Mouse (Mus musculus) hindbrain, embryonic 16.5 days (tissue): ENCODE results near the gene Spdye4b. TPM values are rescaled to one million over a fixed set of nuclear protein-coding genes. Genes with fewer than 3 reads are reported as not detected.
"Not testable (repeated sequence)": the region's sequence is repeated elsewhere in the genome, so short reads cannot be mapped to it uniquely, and the experiment has no call there.

Source experiments
- ATAC-seq: fragments of 200-750 bp; cut with Nextera tagmentation; 2 replicates; pipeline ENCODE4 v1.8.0; 2017; ENCODE audit warnings: moderate TSS enrichment, moderate library complexity
- H3K27ac ChIP-seq: fragments of 300-500 bp; sonication (generic); 2 replicates; pipeline ENCODE4 v1.5.1; 2014; ENCODE audit warnings: low read depth, mild to moderate bottlenecking, control low read depth, low read length, moderate library complexity
- H3K27me3 ChIP-seq: fragments of 300-500 bp; sonication (generic); replicated peaks from 2 replicates; pipeline ENCODE4 v1.6.1; 2014; ENCODE audit warnings: low read length; ENCODE audit not compliant: control insufficient read depth, insufficient read depth
- H3K36me3 ChIP-seq: fragments of 300-500 bp; sonication (generic); 2 replicates; pipeline ENCODE4 v1.6.1; 2014; ENCODE audit warnings: mild to moderate bottlenecking, low read length, moderate library complexity, mixed read lengths; ENCODE audit not compliant: control insufficient read depth, insufficient read depth
- H3K4me1 ChIP-seq: fragments of 300-500 bp; sonication (generic); 2 replicates; pipeline ENCODE4 v1.6.1; 2014; ENCODE audit warnings: low read depth, low read length; ENCODE audit not compliant: control insufficient read depth, insufficient read depth
- H3K4me2 ChIP-seq: fragments of 300-500 bp; sonication (generic); 2 replicates; pipeline ENCODE4 v1.6.1; 2014; ENCODE audit warnings: mild to moderate bottlenecking, low read length, control low read depth, moderate library complexity
- H3K4me3 ChIP-seq: fragments of 300-500 bp; sonication (generic); 2 replicates; pipeline ENCODE4 v1.5.1; 2014; ENCODE audit warnings: mild to moderate bottlenecking, low read length, control low read depth, moderate library complexity
- H3K9ac ChIP-seq: fragments of 300-500 bp; sonication (generic); 2 replicates; pipeline ENCODE4 v1.6.1; 2014; ENCODE audit warnings: low read depth, mild to moderate bottlenecking, control low read depth, low read length, moderate library complexity
- H3K9me3 ChIP-seq: fragments of 300-500 bp; sonication (generic); 2 replicates; pipeline ENCODE4 v1.6.1; 2014; ENCODE audit warnings: mild to moderate bottlenecking, low read length, moderate library complexity; ENCODE audit not compliant: control insufficient read depth
- WGBS: fragments of 180-500 bp; shearing (Covaris S2); extraction: QIAGEN DNeasy Blood & Tissue Kit; methylation state at CpG from one replicate; pipeline ENCODE4 v1.1.7; 2014; 5-methylcytosine and 5-hydroxymethylcytosine counted together
- polyA plus RNA-seq: library from polyadenylated mRNA; unstranded; fragments of >200 nt; fragmentation: Nextera tagmentation; extraction: Ambion mirVana; gene quantifications from 2 replicates; pipeline ENCODE4 v1.2.1, GENCODE M21; 2015

The Spdye4b gene
- not detected in 2 replicates for polyA plus RNA-seq

DNA sequence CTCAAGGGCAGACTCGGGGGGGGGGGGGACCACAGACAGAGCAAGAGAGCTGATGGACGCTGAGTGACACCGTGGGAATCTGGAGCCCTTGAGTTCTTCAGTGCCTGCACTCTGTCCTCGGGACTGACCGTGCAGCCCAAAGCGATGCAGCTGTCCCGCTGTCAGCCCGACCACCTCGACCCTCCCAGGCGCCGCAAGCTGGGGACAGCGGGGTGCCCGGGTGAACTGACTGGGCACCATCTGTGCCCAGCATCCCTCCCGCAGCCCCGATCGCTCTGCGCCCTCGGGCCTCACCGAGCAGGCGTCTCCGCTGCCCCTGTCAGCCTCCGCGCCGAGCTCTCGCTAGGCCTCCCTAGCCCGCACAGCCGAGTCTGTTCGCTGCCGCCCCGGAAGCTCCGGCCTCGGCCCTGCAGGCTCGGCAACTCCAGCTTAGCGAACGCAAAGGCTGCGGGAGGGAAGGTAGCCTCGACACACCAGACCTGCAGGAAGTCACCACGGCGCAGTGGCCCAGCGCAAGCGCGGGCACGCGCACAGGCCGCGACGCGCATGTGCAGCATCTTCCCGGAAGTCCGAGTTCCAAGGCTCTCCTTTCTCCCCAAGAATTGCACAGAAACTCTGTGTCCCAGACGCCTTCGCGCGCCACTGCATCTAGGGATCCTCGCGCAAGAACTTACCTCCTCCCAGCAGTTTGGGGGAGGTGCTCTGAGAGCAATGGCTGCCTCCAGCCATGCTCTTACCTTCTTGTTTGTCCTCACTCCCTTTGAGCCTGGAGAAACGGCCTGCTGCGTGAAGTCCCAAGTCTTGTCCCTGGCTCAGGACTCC, at the start of gene Spdye4b, which contains the start of gene Rbak:
TSS of gene Spdye4b (plus strand) at position 763 of the 822 bp plus-strand sequence.
TSS of gene Rbak (minus strand) at position 521 of the 822 bp plus-strand sequence.
- Histone ChIP-seq H3K9me3 (no peaks in the 10 kb centered on the region; the same call in 1 of the 2 replicates), H3K4me3 (peak within 1 kb of the TSS; percentile 96), H3K27me3 (no peaks in the 10 kb centered on the region; the same call in 1 of the 2 replicates), H3K4me2 (peak within 1 kb of the TSS; percentile 70), H3K36me3 (peaks cover 27% of the 10 kb centered on the region), H3K27ac (peak within 1 kb of the TSS; percentile 94), H3K4me1 (peaks cover 11% of the 10 kb centered on the region), H3K9ac (peak within 1 kb of the TSS; percentile 97)
- ATAC-seq, result peak; percentile 98
- WGBS, result under 1% methylated on average over 58 of the region's 58 CpGs

DNA sequence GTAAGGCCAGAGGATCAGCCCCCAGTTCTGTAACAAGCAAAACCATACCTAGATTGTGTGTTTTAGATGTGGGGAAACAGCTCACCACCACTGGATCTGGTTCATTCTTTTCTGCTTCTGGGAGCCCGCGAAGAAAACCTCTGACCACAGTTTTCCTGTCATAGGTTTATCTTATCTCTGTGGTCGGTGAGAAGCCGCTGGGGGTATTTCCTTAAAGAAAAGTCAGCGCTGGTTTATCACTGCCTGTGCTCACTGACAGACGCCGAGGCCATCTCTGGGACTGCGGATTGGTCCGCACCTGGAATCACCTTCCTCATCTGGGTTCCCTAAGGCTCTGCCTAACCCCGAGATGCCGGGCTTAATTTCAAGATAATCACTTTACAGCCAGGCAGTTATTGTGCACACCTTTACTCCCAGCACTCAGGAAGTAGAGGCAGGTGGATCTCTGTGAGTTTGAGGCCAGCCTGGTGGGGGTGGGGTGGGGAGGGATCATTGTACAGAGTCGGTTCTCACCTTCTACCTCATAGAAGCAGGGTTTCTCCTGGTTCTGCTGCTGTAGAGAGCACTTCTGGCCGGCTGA, 47.8 kb upstream of the Spdye4b start:
- no peaks in the 10 kb centered on the region for H3K27me3 ChIP-seq
- no peak overlapping the region for H3K27ac ChIP-seq
- H3K9me3 ChIP-seq, result peaks cover 6% of the 10 kb centered on the region
- H3K36me3 ChIP-seq, result no peaks in the 10 kb centered on the region
- H3K4me3 ChIP-seq, result no peak overlapping the region
- no peak overlapping the region for H3K4me2 ChIP-seq
- WGBS, result 84% methylated on average over 13 of the region's 13 CpGs
- no peak for ATAC-seq
- no peaks in the 10 kb centered on the region for H3K4me1 ChIP-seq
- no peak overlapping the region for H3K9ac ChIP-seq

DNA sequence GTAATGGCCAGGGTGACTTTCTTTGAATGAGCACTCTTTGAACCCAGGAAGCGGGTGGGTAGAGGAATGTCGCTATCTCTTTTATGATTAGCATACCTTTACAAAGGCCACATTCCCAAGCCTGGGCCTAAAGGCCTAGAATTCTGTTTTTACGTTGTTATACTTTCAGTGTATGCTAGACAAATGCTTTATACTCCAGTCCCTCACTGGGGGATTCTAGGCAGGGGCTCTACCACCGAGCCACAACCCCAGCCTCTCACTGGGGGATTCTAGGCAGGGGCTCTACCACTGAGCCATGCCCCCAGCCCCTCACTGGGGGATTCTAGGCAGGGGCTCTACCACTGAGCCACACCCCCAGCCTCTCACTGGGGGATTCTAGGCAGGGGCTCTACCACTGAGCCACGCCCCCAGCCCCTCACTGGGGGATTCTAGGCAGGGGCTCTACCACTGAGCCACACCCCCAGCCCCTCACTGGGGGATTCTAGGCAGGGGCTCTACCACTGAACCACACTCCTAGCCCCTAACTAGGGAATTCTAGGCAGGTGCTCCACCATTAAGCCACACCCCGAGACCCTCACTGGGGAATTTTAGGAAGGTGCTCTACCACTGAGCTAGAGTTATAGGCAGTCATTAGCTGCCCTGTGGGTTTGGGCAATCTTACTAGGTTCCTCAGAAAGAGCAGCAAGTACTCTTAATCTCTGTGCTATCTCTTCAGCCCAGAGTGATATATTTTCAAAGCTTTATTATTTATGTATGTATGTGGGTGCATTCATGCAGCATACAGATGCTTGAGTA, 46.4 kb upstream of the Spdye4b start:
- not testable (repeated sequence) for H3K4me1 ChIP-seq, H3K27me3 ChIP-seq, H3K4me3 ChIP-seq, H3K4me2 ChIP-seq, H3K9me3 ChIP-seq, H3K9ac ChIP-seq, H3K36me3 ChIP-seq, H3K27ac ChIP-seq, ATAC-seq
- WGBS, result 84% methylated on average over 3 of the region's 6 CpGs

DNA sequence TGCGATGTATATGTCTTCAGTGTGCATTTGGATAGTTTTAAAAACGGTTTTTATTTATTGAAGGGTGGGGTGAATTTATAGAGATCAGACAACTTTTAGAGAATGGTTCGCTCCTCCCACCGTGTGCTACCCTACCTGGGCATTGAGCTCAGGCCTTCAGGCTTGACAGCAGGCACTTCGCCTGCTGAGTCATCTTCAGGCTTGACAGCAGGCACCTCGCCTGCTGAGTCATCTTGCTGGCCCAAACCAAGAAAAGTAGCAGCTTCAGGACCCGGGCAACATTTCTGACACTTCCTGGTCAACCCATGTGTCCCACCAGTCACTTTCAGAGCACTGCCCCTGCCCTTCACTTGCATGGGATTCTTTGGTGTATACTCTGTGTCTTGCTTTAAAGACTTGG, 45.8 kb upstream of the Spdye4b start:
- Histone ChIP-seq H3K4me1 (no peaks in the 10 kb centered on the region), H3K9ac (no peak overlapping the region), H3K27me3 (no peaks in the 10 kb centered on the region), H3K36me3 (no peaks in the 10 kb centered on the region), H3K4me3 (no peak overlapping the region), H3K9me3 (no peaks in the 10 kb centered on the region), H3K4me2 (no peak overlapping the region), H3K27ac (no peak overlapping the region)
- ATAC-seq, result no peak
- WGBS, result 93% methylated on average over 7 of the region's 7 CpGs

DNA sequence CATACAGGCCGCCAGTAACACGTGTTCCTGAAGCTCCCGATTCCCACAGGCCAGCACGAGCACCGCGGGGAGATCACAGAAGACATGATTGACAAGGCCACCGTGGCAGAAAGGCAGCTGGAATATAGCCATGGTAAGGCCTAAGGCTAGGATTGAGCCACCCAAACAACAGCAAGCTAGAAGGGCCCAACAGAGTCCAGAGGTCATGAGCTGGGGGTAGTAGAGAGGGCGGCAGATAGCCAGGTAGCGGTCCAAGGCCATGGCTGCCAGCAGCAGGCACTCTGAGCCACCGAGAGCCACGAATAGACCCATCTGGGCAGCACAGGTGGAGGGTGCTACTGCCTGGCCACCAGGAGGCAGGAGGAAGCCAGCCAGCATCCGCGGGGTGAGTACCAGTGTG, 43.2 kb upstream of the Spdye4b start:
- ATAC-seq, result no peak

DNA sequence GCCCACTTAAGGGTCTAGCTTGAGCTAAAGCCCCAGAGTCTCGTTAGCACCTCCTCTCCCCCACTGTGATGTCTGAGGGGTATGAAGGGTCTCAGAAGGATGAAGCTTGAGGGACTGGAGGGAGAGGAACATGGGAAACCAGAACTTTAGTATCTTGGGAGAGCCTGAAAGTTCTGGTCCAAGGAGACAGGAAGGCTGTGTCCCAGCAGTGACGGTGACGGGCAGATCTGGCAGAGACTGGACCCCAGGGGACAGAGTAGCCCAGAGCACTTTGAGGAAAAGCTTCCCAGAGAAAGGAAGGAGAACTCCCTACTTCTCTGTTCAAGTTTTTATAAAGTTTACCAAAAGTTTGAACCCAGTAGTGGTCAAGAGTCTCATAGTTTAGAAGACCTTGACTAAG, 33.3 kb upstream of the Spdye4b start, which contains the start of gene Olfr718-ps1:
TSS of gene Olfr718-ps1 (minus strand) at position 101 of the 400 bp plus-strand sequence.
- 64% methylated on average over 3 of the region's 3 CpGs for WGBS
- no peaks in the 10 kb centered on the region for H3K27me3 ChIP-seq

More for the DNA sequence above, 43.2 kb upstream of the Spdye4b start:
- H3K27me3 ChIP-seq, result no peaks in the 10 kb centered on the region
- no peak overlapping the region for H3K4me3 ChIP-seq
- 88% methylated on average over 13 of the region's 13 CpGs for WGBS
- no peaks in the 10 kb centered on the region for H3K36me3 ChIP-seq
- no peak overlapping the region for H3K4me2 ChIP-seq
- H3K27ac ChIP-seq, result no peak overlapping the region
- H3K9ac ChIP-seq, result no peak overlapping the region
- H3K4me1 ChIP-seq, result no peaks in the 10 kb centered on the region
- H3K9me3 ChIP-seq, result no peaks in the 10 kb centered on the region

DNA sequence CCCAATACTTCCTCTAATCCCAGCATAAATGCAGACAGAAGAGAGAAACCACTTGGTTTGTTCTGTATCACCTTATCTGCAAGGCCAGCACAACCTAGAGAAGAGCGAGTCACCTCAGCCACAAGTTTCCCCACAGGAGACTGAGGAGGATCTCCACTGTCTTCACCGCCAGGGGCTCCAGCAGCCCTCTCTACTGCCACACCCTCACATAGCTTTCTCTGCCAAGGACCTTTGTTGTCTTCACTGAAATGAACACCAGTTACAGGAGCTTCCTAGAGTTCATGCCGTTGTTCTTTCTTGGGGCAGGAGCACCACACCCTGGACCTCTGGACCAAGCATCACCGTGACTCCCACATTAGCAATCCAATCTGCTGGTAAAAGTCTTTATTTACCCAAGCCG, 32.2 kb upstream of the Spdye4b start:
- no peak for ATAC-seq
- WGBS, result 89% methylated on average over 5 of the region's 5 CpGs
- H3K4me2 ChIP-seq, result no peak overlapping the region
- no peak overlapping the region for H3K9ac ChIP-seq
- H3K4me3 ChIP-seq, result no peak overlapping the region
- no peaks in the 10 kb centered on the region for H3K36me3 ChIP-seq
- no peaks in the 10 kb centered on the region for H3K4me1 ChIP-seq
- H3K27me3 ChIP-seq, result no peaks in the 10 kb centered on the region
- no peak overlapping the region for H3K27ac ChIP-seq
- H3K9me3 ChIP-seq, result no peaks in the 10 kb centered on the region; the same call in 1 of the 2 replicates

More for the DNA sequence above, 33.3 kb upstream of the Spdye4b start, which contains the start of gene Olfr718-ps1:
- H3K36me3 ChIP-seq, result no peaks in the 10 kb centered on the region
- H3K4me2 ChIP-seq, result no peak within 1 kb of the TSS
- ATAC-seq, result no peak
- H3K27ac ChIP-seq, result no peak within 1 kb of the TSS
- H3K4me3 ChIP-seq, result no peak within 1 kb of the TSS
- H3K9ac ChIP-seq, result no peak within 1 kb of the TSS
- H3K4me1 ChIP-seq, result no peaks in the 10 kb centered on the region
- H3K9me3 ChIP-seq, result no peaks in the 10 kb centered on the region; the same call in 1 of the 2 replicates

DNA sequence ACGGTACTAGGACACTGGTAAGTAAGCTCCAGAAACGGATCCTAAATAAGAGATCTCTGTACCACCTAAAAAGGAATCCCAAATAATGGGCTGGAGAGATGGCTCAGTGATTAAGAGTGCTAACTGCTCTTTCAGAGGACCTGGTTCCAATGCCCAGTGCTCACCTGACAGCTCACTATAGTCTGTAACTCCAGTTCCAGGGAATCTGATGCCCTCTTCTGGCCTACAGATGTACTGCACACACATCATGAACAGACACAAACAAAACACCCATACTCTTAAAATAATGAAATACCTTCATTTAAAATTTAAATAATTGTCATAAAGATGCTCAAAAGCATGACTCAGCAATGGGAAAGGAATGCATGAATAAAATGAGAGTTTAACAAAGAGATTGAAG, 31.3 kb upstream of the Spdye4b start:
- Histone ChIP-seq H3K9me3 (no peaks in the 10 kb centered on the region; the same call in 1 of the 2 replicates), H3K36me3 (no peaks in the 10 kb centered on the region), H3K4me2 (no peak overlapping the region), H3K9ac (no peak overlapping the region), H3K27me3 (no peaks in the 10 kb centered on the region), H3K4me1 (no peaks in the 10 kb centered on the region), H3K4me3 (no peak overlapping the region), H3K27ac (no peak overlapping the region)
- 94% methylated on average over 2 of the region's 2 CpGs for WGBS
- ATAC-seq, result no peak
